Mouse (Mus musculus) cerebellum, adult 9-11 months (tissue): ENCODE data around the gene Npm1.

ENCODE experiments used
- DNase-seq: peaks from one replicate; pipeline ENCODE4 v3.0.0; 2022

The Npm1 gene

GRCm38 (mm10) chr11:33145201-33146142 lies 17.5 kb downstream of the Npm1 start:
- DNase-seq: no peak

- DNase-seq: no peak
Observed at GRCm38 (mm10) chr11:33143906-33144305, 19.1 kb downstream of the Npm1 start.

- DNase-seq: no peak
Observed at GRCm38 (mm10) chr11:33142801-33143200, 20.2 kb downstream of the Npm1 start.

GRCm38 (mm10) chr11:33140111-33140460 lies 22.9 kb downstream of the Npm1 start:
- DNase-seq: no peak

- no peak for DNase-seq
Observed at GRCm38 (mm10) chr11:33139458-33140110, 23.4 kb downstream of the Npm1 start.

- no peak for DNase-seq
Observed at GRCm38 (mm10) chr11:33138686-33139085, 24.3 kb downstream of the Npm1 start.

GRCm38 (mm10) chr11:33134391-33134986 lies 28.5 kb downstream of the Npm1 start:
- no peak for DNase-seq

- no peak for DNase-seq
Observed at GRCm38 (mm10) chr11:33132619-33133338, 30.2 kb downstream of the Npm1 start.

GRCm38 (mm10) chr11:33127058-33127457 lies 35.9 kb downstream of the Npm1 start:
- DNase-seq: no peak

- DNase-seq: no peak
Observed at GRCm38 (mm10) chr11:33122575-33123268, 40.3 kb downstream of the Npm1 start.

GRCm38 (mm10) chr11:33119556-33119955 lies 43.5 kb downstream of the Npm1 start:
- no peak for DNase-seq

GRCm38 (mm10) chr11:33119116-33119515 lies 43.9 kb downstream of the Npm1 start:
- no peak for DNase-seq

GRCm38 (mm10) chr11:33118480-33118879 lies 44.5 kb downstream of the Npm1 start:
- no peak for DNase-seq

GRCm38 (mm10) chr11:33115796-33116195 lies 47.2 kb downstream of the Npm1 start:
- no peak for DNase-seq

- peak; percentile 72 for DNase-seq
Observed at GRCm38 (mm10) chr11:33112407-33112806, 50.6 kb downstream of the Npm1 start.

GRCm38 (mm10) chr11:33110111-33110510 lies 52.9 kb downstream of the Npm1 start:
- no peak for DNase-seq

GRCm38 (mm10) chr11:33107540-33107939 lies 55.5 kb downstream of the Npm1 start:
- DNase-seq: no peak

GRCm38 (mm10) chr11:33104911-33105316 lies 58.1 kb downstream of the Npm1 start:
- DNase-seq: no peak

- DNase-seq: no peak
Observed at GRCm38 (mm10) chr11:33103291-33103943, 59.6 kb downstream of the Npm1 start.
